Mouse (Mus musculus): ENCODE measurements around the gene Phactr3. TPM values are rescaled to one million over a fixed set of nuclear protein-coding genes. Genes with fewer than 3 reads are reported as not detected.
A peak's percentile ranks its signal among the peaks of the same experiment; 100 is the strongest.

Gene Phactr3
- polyA plus RNA-seq, 1 experiment from 2014 or later: 4.3 TPM

GRCm38 (mm10) chr2:178143024-178143415 lies 24.2 kb downstream of the Phactr3 start:
- Histone ChIP-seq H3K9me3 (ENCODE audit: control insufficient read depth, low read length) (no peaks in the 10 kb centered on the region), H3K27ac (replicated peaks; ENCODE audit: low read depth, low read length) (no peak overlapping the region), H3K4me3 (ENCODE audit: low read depth, low read length) (no peak overlapping the region), H3K27me3 (ENCODE audit: control insufficient read depth, insufficient read depth, low read length) (no peaks in the 10 kb centered on the region), H3K4me1 (ENCODE audit: control insufficient read depth, insufficient read depth, low read length) (peaks cover 11% of the 10 kb centered on the region), H3K9ac (ENCODE audit: low read length) (no peak overlapping the region), H3K4me2 (ENCODE audit: low read depth, severe bottlenecking) (peak overlapping the region; percentile 91), H3K36me3 (ENCODE audit: control insufficient read depth, insufficient read depth, low read length) (no peaks in the 10 kb centered on the region)
- DNase-seq (ENCODE audit: low spot score) (no peak), ATAC-seq (ENCODE audit: insufficient number of reproducible peaks, low FRiP score, low TSS enrichment, low read depth) (0 out of 2 replicates have a peak, but pooled peaks have one; percentile 7)
- WGBS: 6% methylated on average over 3 of the region's 3 CpGs

DNA sequence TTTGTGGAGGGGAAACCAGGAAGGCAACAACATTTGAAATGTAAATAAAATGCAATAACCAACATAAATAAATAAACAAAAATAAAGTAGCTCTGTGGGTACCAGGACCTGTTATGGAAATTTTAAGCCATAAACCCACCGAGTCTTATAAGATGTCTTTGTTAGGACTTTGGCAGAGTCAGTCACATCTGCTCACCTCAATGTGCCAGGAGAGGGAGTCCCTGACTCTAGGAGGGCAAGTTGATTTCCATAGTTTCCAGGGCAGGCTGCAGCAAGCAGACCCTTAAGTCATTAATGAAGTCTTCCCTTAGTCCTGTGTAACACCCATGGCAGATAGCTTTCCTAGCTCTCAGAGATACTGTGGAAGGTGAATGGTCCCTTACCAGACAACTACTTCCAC lies 25.1 kb downstream of the Phactr3 start:
- peaks cover 11% of the 10 kb centered on the region for H3K4me1 ChIP-seq (ENCODE audit: control insufficient read depth, insufficient read depth, low read length)
- WGBS: 54% methylated on average over 1 of the region's 1 CpGs
- H3K4me2 ChIP-seq (ENCODE audit: low read depth, severe bottlenecking): no peak overlapping the region
- H3K36me3 ChIP-seq (ENCODE audit: control insufficient read depth, insufficient read depth, low read length): no peaks in the 10 kb centered on the region
- ATAC-seq (ENCODE audit: insufficient number of reproducible peaks, low FRiP score, low TSS enrichment, low read depth) (no peak), DNase-seq (ENCODE audit: low spot score) (no peak)
- no peak overlapping the region for H3K27ac ChIP-seq (replicated peaks; ENCODE audit: low read depth, low read length)
- no peak overlapping the region for H3K4me3 ChIP-seq (ENCODE audit: low read depth, low read length)
- no peaks in the 10 kb centered on the region for H3K9me3 ChIP-seq (ENCODE audit: control insufficient read depth, low read length)
- no peaks in the 10 kb centered on the region for H3K27me3 ChIP-seq (ENCODE audit: control insufficient read depth, insufficient read depth, low read length)
- no peak overlapping the region for H3K9ac ChIP-seq (ENCODE audit: low read length)

- Histone ChIP-seq H3K9me3 (ENCODE audit: control insufficient read depth, low read length) (no peaks in the 10 kb centered on the region), H3K36me3 (ENCODE audit: control insufficient read depth, insufficient read depth, low read length) (no peaks in the 10 kb centered on the region), H3K27me3 (ENCODE audit: control insufficient read depth, insufficient read depth, low read length) (no peaks in the 10 kb centered on the region), H3K27ac (replicated peaks; ENCODE audit: low read depth, low read length) (no peak overlapping the region), H3K4me1 (ENCODE audit: control insufficient read depth, insufficient read depth, low read length) (no peaks in the 10 kb centered on the region), H3K4me2 (ENCODE audit: low read depth, severe bottlenecking) (no peak overlapping the region), H3K9ac (ENCODE audit: low read length) (no peak overlapping the region), H3K4me3 (ENCODE audit: low read depth, low read length) (no peak overlapping the region)
- DNase-seq (ENCODE audit: low spot score) (no peak), ATAC-seq (ENCODE audit: insufficient number of reproducible peaks, low FRiP score, low TSS enrichment, low read depth) (no peak)
- WGBS: 55% methylated on average over 1 of the region's 1 CpGs
These were observed 30.5 kb downstream of the Phactr3 start for GRCm38 (mm10) chr2:178149312-178149711.

DNA sequence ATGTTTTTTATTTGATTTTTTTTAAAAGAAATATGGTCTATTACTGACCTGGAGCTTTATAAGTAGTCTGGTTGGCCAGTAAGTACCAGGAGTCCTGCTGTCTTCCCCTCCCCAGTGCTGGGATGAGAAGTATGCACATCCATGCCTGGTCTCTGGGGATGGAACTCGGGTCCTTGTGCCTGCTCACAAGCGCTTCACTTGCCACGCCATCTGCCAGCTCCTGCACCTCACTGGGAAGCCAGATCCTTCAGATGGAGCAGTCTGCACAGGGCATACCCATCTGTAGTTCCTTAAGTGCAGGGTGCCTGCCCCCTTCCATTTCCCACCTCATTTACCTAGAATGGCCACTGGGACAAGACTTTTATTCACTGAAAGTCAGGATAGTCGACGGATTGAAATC lies 31.9 kb downstream of the Phactr3 start:
- WGBS: 86% methylated on average over 5 of the region's 5 CpGs

DNA sequence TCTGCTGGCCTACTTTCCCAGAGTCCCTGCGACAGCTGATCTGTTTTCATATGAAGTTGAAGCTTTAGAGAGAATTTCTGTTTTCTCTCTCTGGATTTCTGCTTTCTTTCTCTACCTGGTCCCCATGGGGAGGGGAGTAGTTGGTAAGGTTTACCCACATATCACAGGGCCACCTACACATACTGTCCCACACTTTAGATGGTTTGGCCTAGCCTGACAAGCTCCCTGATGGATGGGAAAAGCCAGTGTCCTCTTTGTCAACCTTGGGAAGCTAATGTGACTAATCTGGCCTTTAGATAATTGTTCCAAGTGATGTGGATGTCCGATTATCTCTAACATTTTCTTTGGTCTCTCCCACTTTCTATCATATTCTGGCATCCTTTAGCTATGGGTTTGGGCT lies 34.8 kb downstream of the Phactr3 start:
- ATAC-seq (ENCODE audit: insufficient number of reproducible peaks, low FRiP score, low TSS enrichment, low read depth) (no peak), DNase-seq (ENCODE audit: low spot score) (no peak)
- Histone ChIP-seq H3K4me3 (ENCODE audit: low read depth, low read length) (no peak overlapping the region), H3K27ac (replicated peaks; ENCODE audit: low read depth, low read length) (no peak overlapping the region), H3K27me3 (ENCODE audit: control insufficient read depth, insufficient read depth, low read length) (no peaks in the 10 kb centered on the region), H3K4me1 (ENCODE audit: control insufficient read depth, insufficient read depth, low read length) (no peaks in the 10 kb centered on the region), H3K9ac (ENCODE audit: low read length) (no peak overlapping the region), H3K9me3 (ENCODE audit: control insufficient read depth, low read length) (no peaks in the 10 kb centered on the region), H3K4me2 (ENCODE audit: low read depth, severe bottlenecking) (no peak overlapping the region), H3K36me3 (ENCODE audit: control insufficient read depth, insufficient read depth, low read length) (no peaks in the 10 kb centered on the region)
- 90% methylated on average over 2 of the region's 2 CpGs for WGBS

More for the DNA sequence above, 31.9 kb downstream of the Phactr3 start:
- no peaks in the 10 kb centered on the region for H3K36me3 ChIP-seq (ENCODE audit: control insufficient read depth, insufficient read depth, low read length)
- H3K27ac ChIP-seq (replicated peaks; ENCODE audit: low read depth, low read length): no peak overlapping the region
- no peak for ATAC-seq (ENCODE audit: insufficient number of reproducible peaks, low FRiP score, low TSS enrichment, low read depth)
- no peak overlapping the region for H3K4me2 ChIP-seq (ENCODE audit: low read depth, severe bottlenecking)
- H3K9me3 ChIP-seq (ENCODE audit: control insufficient read depth, low read length): no peaks in the 10 kb centered on the region
- no peaks in the 10 kb centered on the region for H3K4me1 ChIP-seq (ENCODE audit: control insufficient read depth, insufficient read depth, low read length)
- H3K9ac ChIP-seq (ENCODE audit: low read length): no peak overlapping the region
- DNase-seq (ENCODE audit: low spot score): no peak
- H3K4me3 ChIP-seq (ENCODE audit: low read depth, low read length): no peak overlapping the region
- H3K27me3 ChIP-seq (ENCODE audit: control insufficient read depth, insufficient read depth, low read length): no peaks in the 10 kb centered on the region

GRCm38 (mm10) chr2:178154129-178154528 lies 35.4 kb downstream of the Phactr3 start:
- H3K36me3 ChIP-seq (ENCODE audit: control insufficient read depth, insufficient read depth, low read length): no peaks in the 10 kb centered on the region
- no peak overlapping the region for H3K4me2 ChIP-seq (ENCODE audit: low read depth, severe bottlenecking)
- no peak overlapping the region for H3K27ac ChIP-seq (replicated peaks; ENCODE audit: low read depth, low read length)
- H3K9me3 ChIP-seq (ENCODE audit: control insufficient read depth, low read length): no peaks in the 10 kb centered on the region
- WGBS: 31% methylated on average over 5 of the region's 5 CpGs
- H3K4me1 ChIP-seq (ENCODE audit: control insufficient read depth, insufficient read depth, low read length): no peaks in the 10 kb centered on the region
- no peak for DNase-seq (ENCODE audit: low spot score)
- H3K27me3 ChIP-seq (ENCODE audit: control insufficient read depth, insufficient read depth, low read length): no peaks in the 10 kb centered on the region
- no peak overlapping the region for H3K4me3 ChIP-seq (ENCODE audit: low read depth, low read length)
- no peak for ATAC-seq (ENCODE audit: insufficient number of reproducible peaks, low FRiP score, low TSS enrichment, low read depth)
- no peak overlapping the region for H3K9ac ChIP-seq (ENCODE audit: low read length)

GRCm38 (mm10) chr2:178154576-178154975 lies 35.8 kb downstream of the Phactr3 start:
- Histone ChIP-seq H3K4me2 (ENCODE audit: low read depth, severe bottlenecking) (no peak overlapping the region), H3K36me3 (ENCODE audit: control insufficient read depth, insufficient read depth, low read length) (no peaks in the 10 kb centered on the region), H3K27ac (replicated peaks; ENCODE audit: low read depth, low read length) (no peak overlapping the region), H3K4me3 (ENCODE audit: low read depth, low read length) (no peak overlapping the region), H3K9ac (ENCODE audit: low read length) (no peak overlapping the region), H3K9me3 (ENCODE audit: control insufficient read depth, low read length) (no peaks in the 10 kb centered on the region), H3K4me1 (ENCODE audit: control insufficient read depth, insufficient read depth, low read length) (no peaks in the 10 kb centered on the region), H3K27me3 (ENCODE audit: control insufficient read depth, insufficient read depth, low read length) (no peaks in the 10 kb centered on the region)
- WGBS: 62% methylated on average over 4 of the region's 4 CpGs
- DNase-seq (ENCODE audit: low spot score) (no peak), ATAC-seq (ENCODE audit: insufficient number of reproducible peaks, low FRiP score, low TSS enrichment, low read depth) (no peak)

GRCm38 (mm10) chr2:178155176-178155916 lies 36.6 kb downstream of the Phactr3 start:
- no peak overlapping the region for H3K27ac ChIP-seq (replicated peaks; ENCODE audit: low read depth, low read length)
- DNase-seq (ENCODE audit: low spot score) (no peak), ATAC-seq (ENCODE audit: insufficient number of reproducible peaks, low FRiP score, low TSS enrichment, low read depth) (no peak)
- no peak overlapping the region for H3K4me2 ChIP-seq (ENCODE audit: low read depth, severe bottlenecking)
- no peaks in the 10 kb centered on the region for H3K36me3 ChIP-seq (ENCODE audit: control insufficient read depth, insufficient read depth, low read length)
- WGBS: 81% methylated on average over 8 of the region's 8 CpGs
- no peaks in the 10 kb centered on the region for H3K27me3 ChIP-seq (ENCODE audit: control insufficient read depth, insufficient read depth, low read length)
- H3K4me3 ChIP-seq (ENCODE audit: low read depth, low read length): no peak overlapping the region
- H3K9me3 ChIP-seq (ENCODE audit: control insufficient read depth, low read length): no peaks in the 10 kb centered on the region
- no peaks in the 10 kb centered on the region for H3K4me1 ChIP-seq (ENCODE audit: control insufficient read depth, insufficient read depth, low read length)
- no peak overlapping the region for H3K9ac ChIP-seq (ENCODE audit: low read length)

DNA sequence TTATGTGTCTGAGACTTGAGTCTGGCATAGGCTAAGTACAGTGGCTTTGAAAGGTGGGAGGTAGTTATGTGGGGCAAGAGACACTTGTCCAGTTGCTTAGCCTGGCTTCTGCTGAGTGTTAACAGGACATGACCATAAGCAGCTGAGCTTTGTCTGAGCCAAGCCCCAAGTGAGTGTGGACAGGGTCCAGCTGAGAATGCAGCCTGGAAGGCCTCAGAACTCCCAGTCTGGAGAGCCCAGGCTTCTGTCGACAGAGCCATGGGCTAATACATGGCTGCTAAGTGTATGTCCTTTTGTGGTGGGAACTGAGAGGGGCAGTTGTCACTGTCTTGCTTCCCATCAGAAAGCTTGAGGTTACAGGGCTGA lies 37.1 kb downstream of the Phactr3 start:
- ATAC-seq (ENCODE audit: insufficient number of reproducible peaks, low FRiP score, low TSS enrichment, low read depth) (no peak), DNase-seq (ENCODE audit: low spot score) (no peak)
- Histone ChIP-seq H3K9me3 (ENCODE audit: control insufficient read depth, low read length) (no peaks in the 10 kb centered on the region), H3K27ac (replicated peaks; ENCODE audit: low read depth, low read length) (no peak overlapping the region), H3K36me3 (ENCODE audit: control insufficient read depth, insufficient read depth, low read length) (no peaks in the 10 kb centered on the region), H3K9ac (ENCODE audit: low read length) (no peak overlapping the region), H3K4me3 (ENCODE audit: low read depth, low read length) (no peak overlapping the region), H3K4me1 (ENCODE audit: control insufficient read depth, insufficient read depth, low read length) (no peaks in the 10 kb centered on the region), H3K27me3 (ENCODE audit: control insufficient read depth, insufficient read depth, low read length) (no peaks in the 10 kb centered on the region), H3K4me2 (ENCODE audit: low read depth, severe bottlenecking) (no peak overlapping the region)
- 76% methylated on average over 1 of the region's 1 CpGs for WGBS
